Mouse (Mus musculus): Measurements from ENCODE around the gene Spsb1. TPM values are rescaled to one million over a fixed set of nuclear protein-coding genes. Genes with fewer than 3 reads are reported as not detected.

Spsb1 gene
- not detected in 2 replicates for polyA plus RNA-seq (2012; ENCODE audit: insufficient read depth, insufficient read length, low replicate concordance, missing spikeins)

DNA sequence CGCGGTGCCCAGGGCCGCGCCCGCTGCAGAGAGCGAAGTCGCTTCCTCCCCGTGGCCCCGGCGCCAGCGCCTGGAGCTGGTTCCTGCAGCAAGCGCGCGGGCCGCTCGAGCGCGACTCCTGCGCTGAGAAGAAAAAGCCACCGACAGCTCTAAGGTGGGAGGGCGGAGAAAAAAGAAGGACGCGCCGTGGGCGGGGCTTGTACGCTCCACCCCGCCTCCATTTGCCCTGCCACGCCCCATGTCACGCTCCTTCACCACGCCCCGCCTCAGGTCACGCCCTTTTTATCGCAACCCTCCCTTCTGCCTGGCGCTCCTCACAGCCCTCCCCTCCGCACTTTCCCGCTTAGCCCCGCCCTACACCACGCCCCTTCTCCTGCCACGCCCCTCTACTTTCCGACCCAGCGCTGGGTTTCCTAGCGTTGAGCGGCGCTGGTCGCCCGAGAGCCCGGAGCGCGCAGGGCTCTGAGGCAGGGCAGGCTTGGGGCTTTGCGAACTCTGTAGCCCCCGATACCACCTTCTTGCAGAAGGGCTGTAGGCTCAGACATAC, at the start of gene Spsb1:
Gene Spsb1 (minus strand): TSS at position 151 of the 547 bp plus-strand sequence.
- H3K4me3 ChIP-seq (ENCODE audit: insufficient read depth, low read depth, low read length): peak within 1 kb of the TSS; percentile 69
- TF ChIP-seq POLR2A (IDR thresholded peaks at IDR 0.05; ENCODE audit: insufficient read depth, low read depth, low read length): peak; percentile 73
- no peak for TF ChIP-seq CTCF (IDR thresholded peaks at IDR 0.05; ENCODE audit: insufficient read depth, low read depth, low read length)
- WGBS: under 1% methylated on average over 51 of the region's 51 CpGs
- H3K4me1 ChIP-seq (ENCODE audit: control insufficient read depth, insufficient read depth, low read length): peaks cover 28% of the 10 kb centered on the region
- peak within 1 kb of the TSS; percentile 34 for H3K27ac ChIP-seq (ENCODE audit: insufficient read depth, low read depth, low read length)

DNA sequence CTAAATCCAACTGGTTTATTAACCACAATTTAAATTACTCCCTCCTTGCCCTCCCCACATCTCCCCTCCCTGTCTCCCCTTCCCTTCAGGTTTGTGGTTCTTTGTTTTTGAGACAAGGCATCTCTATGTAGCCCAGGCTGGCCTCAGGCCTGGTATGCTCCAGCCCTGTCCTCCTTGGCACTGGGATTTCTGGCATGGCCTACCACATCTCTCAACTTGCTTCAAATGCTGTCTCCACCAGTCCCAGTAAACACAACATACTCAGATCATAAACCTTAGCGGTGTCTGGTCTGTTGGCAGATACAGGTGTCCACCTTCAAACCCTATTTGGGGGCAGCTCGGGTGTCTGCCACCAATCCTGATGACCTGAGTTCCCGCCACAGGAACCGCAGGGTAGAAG, 48.8 kb upstream of the Spsb1 start:
- TF ChIP-seq POLR2A (IDR thresholded peaks at IDR 0.05; ENCODE audit: insufficient read depth, low read depth, low read length): no peak
- no peak for TF ChIP-seq CTCF (IDR thresholded peaks at IDR 0.05; ENCODE audit: insufficient read depth, low read depth, low read length)
- no peak overlapping the region for H3K27ac ChIP-seq (ENCODE audit: insufficient read depth, low read depth, low read length)
- 99% methylated on average over 4 of the region's 4 CpGs for WGBS

DNA sequence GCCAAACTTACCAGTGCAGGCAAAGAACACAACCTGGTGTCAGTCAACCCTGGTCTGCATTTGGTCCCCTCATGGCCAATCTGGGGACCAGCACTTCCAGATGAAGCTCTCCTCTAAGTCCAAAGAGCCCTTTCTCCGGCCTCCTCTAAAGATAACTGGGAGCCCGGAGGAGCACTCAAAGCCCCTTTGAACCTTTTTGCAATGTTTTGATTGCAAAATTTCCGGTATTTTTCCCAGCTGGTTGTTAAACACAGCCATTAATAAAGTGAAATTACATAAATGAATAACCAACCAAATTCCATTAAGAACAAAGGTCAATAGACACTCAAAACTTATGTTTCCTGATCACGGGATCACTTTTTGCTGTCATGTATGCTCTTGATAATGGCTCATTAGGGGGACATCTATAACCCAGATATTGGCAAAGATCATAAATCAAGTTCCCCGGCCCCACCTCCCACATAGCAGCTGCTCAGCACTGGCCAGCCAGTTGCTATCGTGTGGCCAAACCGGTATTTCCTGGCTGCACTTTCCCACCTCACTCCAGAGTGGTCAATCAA, 48.3 kb upstream of the Spsb1 start:
- Histone ChIP-seq H3K4me3 (ENCODE audit: insufficient read depth, low read depth, low read length) (no peak overlapping the region), H3K4me1 (ENCODE audit: control insufficient read depth, insufficient read depth, low read length) (peaks cover 13% of the 10 kb centered on the region), H3K27ac (ENCODE audit: insufficient read depth, low read depth, low read length) (no peak overlapping the region)
- WGBS: 80% methylated on average over 7 of the region's 7 CpGs
- TF ChIP-seq CTCF (IDR thresholded peaks at IDR 0.05; ENCODE audit: insufficient read depth, low read depth, low read length) (no peak), POLR2A (IDR thresholded peaks at IDR 0.05; ENCODE audit: insufficient read depth, low read depth, low read length) (no peak)

More for the DNA sequence above, 48.8 kb upstream of the Spsb1 start:
- Histone ChIP-seq H3K4me3 (ENCODE audit: insufficient read depth, low read depth, low read length) (no peak overlapping the region), H3K4me1 (ENCODE audit: control insufficient read depth, insufficient read depth, low read length) (peaks cover 12% of the 10 kb centered on the region)

DNA sequence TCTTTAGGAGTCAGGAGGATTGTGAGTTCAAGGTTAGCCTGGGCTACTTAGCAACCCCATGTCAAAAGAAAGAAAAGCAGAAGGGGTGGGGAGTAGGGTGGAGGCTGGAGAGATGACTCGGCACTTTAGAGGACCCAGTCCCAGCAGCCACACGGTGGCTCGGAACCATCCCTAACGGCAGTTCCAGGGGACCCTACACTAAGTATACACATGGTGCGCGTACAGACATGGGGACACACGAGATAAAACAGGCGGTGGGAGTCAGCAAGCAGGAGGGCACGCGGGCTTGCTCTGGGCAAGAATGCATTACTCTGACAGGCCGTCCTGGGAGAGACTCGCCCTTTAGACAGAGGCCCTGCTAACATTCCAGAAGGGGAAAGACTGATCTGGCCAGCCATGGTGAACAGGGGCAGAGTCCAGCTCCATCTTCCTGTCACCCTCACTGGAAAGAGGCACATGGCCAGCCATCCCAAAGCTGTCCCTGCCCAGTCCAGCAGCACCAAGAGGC, 47.2 kb upstream of the Spsb1 start:
- no peak overlapping the region for H3K4me3 ChIP-seq (ENCODE audit: insufficient read depth, low read depth, low read length)

DNA sequence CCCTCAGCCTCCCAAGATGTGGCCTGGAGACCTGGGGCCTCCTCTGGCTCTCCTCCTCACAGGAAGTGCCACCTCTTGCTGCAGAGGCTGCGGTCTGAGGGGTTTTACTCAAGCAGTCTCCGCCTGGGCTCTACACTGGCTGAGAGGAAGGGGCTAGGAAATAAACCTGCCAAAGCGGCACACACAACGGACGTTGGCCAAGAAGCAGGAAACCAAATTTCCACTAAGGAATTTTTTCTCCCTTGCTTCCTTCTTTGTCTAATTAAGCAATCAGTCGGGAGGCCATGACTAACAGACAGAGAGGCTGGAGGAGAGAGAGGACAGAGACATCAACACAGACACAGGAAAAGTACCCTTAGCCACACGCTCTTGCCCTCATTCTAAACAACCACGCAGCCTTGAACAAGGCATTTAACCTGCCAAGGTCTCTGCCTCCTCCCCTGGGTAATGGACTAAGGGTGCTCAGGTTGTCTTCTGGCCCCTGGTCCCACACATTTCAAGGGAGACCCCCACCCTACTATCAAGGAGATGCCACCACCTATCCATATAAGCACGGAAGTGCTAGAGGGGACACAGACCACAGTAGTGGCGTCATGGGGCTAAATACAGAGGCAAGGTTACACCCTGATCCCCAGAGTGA, 46.5 kb upstream of the Spsb1 start:
- H3K4me1 ChIP-seq (ENCODE audit: control insufficient read depth, insufficient read depth, low read length): peaks cover 13% of the 10 kb centered on the region
- TF ChIP-seq POLR2A (IDR thresholded peaks at IDR 0.05; ENCODE audit: insufficient read depth, low read depth, low read length): no peak
- TF ChIP-seq CTCF (IDR thresholded peaks at IDR 0.05; ENCODE audit: insufficient read depth, low read depth, low read length): no peak
- 83% methylated on average over 10 of the region's 10 CpGs for WGBS
- no peak overlapping the region for H3K4me3 ChIP-seq (ENCODE audit: insufficient read depth, low read depth, low read length)
- H3K27ac ChIP-seq (ENCODE audit: insufficient read depth, low read depth, low read length): no peak overlapping the region

More for the DNA sequence above, 47.2 kb upstream of the Spsb1 start:
- WGBS: 87% methylated on average over 12 of the region's 12 CpGs
- TF ChIP-seq CTCF (IDR thresholded peaks at IDR 0.05; ENCODE audit: insufficient read depth, low read depth, low read length): no peak
- no peak for TF ChIP-seq POLR2A (IDR thresholded peaks at IDR 0.05; ENCODE audit: insufficient read depth, low read depth, low read length)
- Histone ChIP-seq H3K4me1 (ENCODE audit: control insufficient read depth, insufficient read depth, low read length) (peaks cover 13% of the 10 kb centered on the region), H3K27ac (ENCODE audit: insufficient read depth, low read depth, low read length) (no peak overlapping the region)

DNA sequence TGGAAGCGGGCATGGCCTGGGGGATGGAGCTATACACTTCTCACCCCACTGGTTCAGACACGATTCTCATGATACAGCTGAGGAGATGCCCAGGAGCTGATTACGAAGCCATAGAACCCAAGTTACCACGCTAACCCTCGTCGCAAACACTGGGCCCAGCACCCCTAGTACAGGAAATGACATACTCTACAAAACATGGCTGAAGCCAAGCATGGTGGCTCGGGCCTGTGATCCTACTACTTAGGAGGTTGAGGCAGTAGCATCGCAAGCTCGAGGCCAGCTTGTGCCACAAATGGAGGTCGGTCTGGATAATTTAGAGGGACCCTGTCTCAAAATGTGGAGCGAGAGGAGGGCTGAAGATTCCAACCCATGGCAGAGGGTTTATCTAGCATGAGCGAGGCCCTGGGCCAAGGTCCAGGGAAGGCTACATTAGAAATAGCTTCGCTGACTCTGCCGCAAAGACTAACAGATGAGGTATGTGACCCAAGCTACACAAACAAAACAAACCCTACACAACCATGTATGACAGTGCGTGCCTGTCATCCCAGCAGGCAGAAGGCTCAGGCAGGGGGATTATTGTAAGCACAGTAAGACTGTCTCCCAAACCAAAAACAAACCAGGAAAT, 45.2 kb upstream of the Spsb1 start:
- 95% methylated on average over 15 of the region's 15 CpGs for whole genome bisulfite sequencing
- H3K4me1 ChIP-seq (ENCODE audit: control insufficient read depth, insufficient read depth, low read length): peaks cover 13% of the 10 kb centered on the region
- H3K27ac ChIP-seq (ENCODE audit: insufficient read depth, low read depth, low read length): no peak overlapping the region
- no peak overlapping the region for H3K4me3 ChIP-seq (ENCODE audit: insufficient read depth, low read depth, low read length)
- TF ChIP-seq POLR2A (IDR thresholded peaks at IDR 0.05; ENCODE audit: insufficient read depth, low read depth, low read length): no peak
- TF ChIP-seq CTCF (IDR thresholded peaks at IDR 0.05; ENCODE audit: insufficient read depth, low read depth, low read length): no peak

DNA sequence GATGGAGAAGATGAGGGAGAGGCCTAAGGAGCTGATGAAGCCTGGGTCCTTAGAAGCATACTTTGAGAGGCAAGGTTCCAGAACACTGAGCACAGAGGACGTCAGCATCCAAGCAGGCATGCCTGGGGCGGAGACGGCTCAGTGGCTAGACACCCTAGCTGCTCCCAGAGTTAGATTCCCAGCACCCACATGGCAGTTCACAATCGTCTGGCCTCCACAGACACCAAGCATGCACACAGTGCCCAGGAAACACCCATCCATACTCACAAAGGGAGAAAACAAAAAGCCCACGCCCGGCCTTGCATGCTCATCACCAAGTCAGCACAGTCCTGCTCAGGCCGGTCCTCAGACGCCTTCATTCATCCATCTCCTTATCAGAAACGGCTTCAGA, 44.7 kb upstream of the Spsb1 start:
- H3K4me1 ChIP-seq (ENCODE audit: control insufficient read depth, insufficient read depth, low read length): peaks cover 13% of the 10 kb centered on the region
- H3K27ac ChIP-seq (ENCODE audit: insufficient read depth, low read depth, low read length): no peak overlapping the region
- H3K4me3 ChIP-seq (ENCODE audit: insufficient read depth, low read depth, low read length): no peak overlapping the region
- WGBS: 83% methylated on average over 9 of the region's 9 CpGs
- no peak for TF ChIP-seq POLR2A (IDR thresholded peaks at IDR 0.05; ENCODE audit: insufficient read depth, low read depth, low read length)
- TF ChIP-seq CTCF (IDR thresholded peaks at IDR 0.05; ENCODE audit: insufficient read depth, low read depth, low read length): no peak

DNA sequence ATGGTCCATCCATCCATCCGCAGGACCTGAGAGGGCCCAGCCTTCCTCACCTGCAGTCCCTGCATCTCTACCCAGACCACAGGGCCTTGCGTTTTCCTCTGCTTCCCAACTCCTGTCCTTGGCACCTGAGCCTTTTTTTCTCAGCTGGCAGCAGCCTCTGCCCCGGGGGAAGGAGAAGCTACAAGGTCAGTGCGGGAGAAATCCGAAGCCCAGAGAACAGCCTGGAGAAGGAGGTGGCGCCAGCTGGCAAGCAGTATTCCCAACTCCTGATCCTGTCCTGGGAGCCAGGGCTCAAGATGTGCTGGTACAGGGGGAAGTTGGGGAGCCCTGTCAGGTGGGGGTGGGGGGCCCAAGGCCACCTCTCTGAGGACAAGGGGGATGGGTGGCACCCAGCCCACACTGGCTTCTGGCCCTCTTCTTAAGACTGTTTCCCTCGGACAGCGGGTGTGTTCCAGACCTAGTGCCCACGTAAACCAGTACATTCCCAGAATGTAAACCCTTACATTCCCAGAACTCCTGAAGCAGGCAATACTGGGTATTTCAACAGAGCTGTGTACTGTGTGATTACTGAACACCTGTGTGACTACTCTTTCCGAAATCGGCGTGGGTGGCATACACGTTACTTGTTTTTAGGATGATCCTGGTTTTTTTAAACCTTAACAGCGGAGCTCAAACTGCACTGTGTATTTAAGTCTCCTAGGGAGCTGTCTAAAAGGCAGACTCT, 44.1 kb upstream of the Spsb1 start:
- Histone ChIP-seq H3K27ac (ENCODE audit: insufficient read depth, low read depth, low read length) (no peak overlapping the region), H3K4me1 (ENCODE audit: control insufficient read depth, insufficient read depth, low read length) (peaks cover 13% of the 10 kb centered on the region), H3K4me3 (ENCODE audit: insufficient read depth, low read depth, low read length) (no peak overlapping the region)
- TF ChIP-seq CTCF (IDR thresholded peaks at IDR 0.05; ENCODE audit: insufficient read depth, low read depth, low read length) (no peak), POLR2A (IDR thresholded peaks at IDR 0.05; ENCODE audit: insufficient read depth, low read depth, low read length) (no peak)
- 71% methylated on average over 14 of the region's 14 CpGs for WGBS
